Mouse (Mus musculus) liver, embryonic 14.5 days (tissue): ENCODE measurements around the gene Clec18a. TPM values are rescaled to one million over a fixed set of nuclear protein-coding genes. Genes with fewer than 3 reads are reported as not detected.
A peak's percentile ranks its signal among the peaks of the same experiment; 100 is the strongest.

ENCODE experiments used
- ATAC-seq: fragments of 200-750 bp; cut with Nextera tagmentation; 2 replicates; pipeline ENCODE4 v1.8.0; 2017; ENCODE audit warnings: moderate number of reproducible peaks, mild to moderate bottlenecking, moderate library complexity; ENCODE audit not compliant: insufficient read depth
- DNase-seq, 3 experiments: peaks; one replicate each; pipeline ENCODE4 v3.0.0-alpha.2; 2012 to 2013; ENCODE audit warnings: low read depth in 3 of 3, low spot score in 3 of 3
- H3K27ac ChIP-seq: fragments of 300-500 bp; sonication (generic); 2 replicates; pipeline ENCODE4 v1.5.1; 2014; ENCODE audit warnings: moderate library complexity, mild to moderate bottlenecking, control low read depth, inconsistent platforms
- H3K27me3 ChIP-seq: fragments of 300-500 bp; sonication (generic); 2 replicates; pipeline ENCODE4 v1.6.1; 2014; ENCODE audit warnings: mild to moderate bottlenecking, low read length, moderate library complexity; ENCODE audit not compliant: control insufficient read depth, insufficient read depth
- H3K36me3 ChIP-seq: fragments of 300-500 bp; sonication (generic); replicated peaks from 2 replicates; pipeline ENCODE4 v1.6.1; 2014; ENCODE audit warnings: low read depth; ENCODE audit not compliant: control insufficient read depth, insufficient read depth
- H3K4me1 ChIP-seq, 2 experiments: fragments of 200-500 bp in 1 of 2; fragments of 300-500 bp in 1 of 2; sonication (generic) in 1 of 2; replicated peaks; 2 replicates each; pipeline ENCODE4 v1.6.1; 2012 to 2014; ENCODE audit warnings: antibody characterized with exemption in 1 of 2, inconsistent platforms in 1 of 2, low read length in 1 of 2; ENCODE audit not compliant: control insufficient read depth in 2 of 2, insufficient read depth in 2 of 2
- H3K4me2 ChIP-seq: fragments of 300-500 bp; sonication (generic); 2 replicates; pipeline ENCODE4 v1.6.1; 2014; ENCODE audit warnings: low read depth, mild to moderate bottlenecking, control low read depth, moderate library complexity
- H3K4me3 ChIP-seq, 2 experiments: fragments of 200-500 bp in 1 of 2; fragments of 300-500 bp in 1 of 2; sonication (generic) in 1 of 2; 2 replicates each; pipeline ENCODE4 v1.5.1; 2012 to 2014; ENCODE audit warnings: low read depth in 2 of 2, low read length in 2 of 2, mild to moderate bottlenecking in 2 of 2, control low read depth in 1 of 2, inconsistent platforms in 1 of 2, moderate library complexity in 1 of 2; ENCODE audit not compliant: insufficient read depth in 1 of 2
- H3K9ac ChIP-seq: fragments of 300-500 bp; sonication (generic); replicated peaks from 2 replicates; pipeline ENCODE4 v1.6.1; 2014; ENCODE audit warnings: mild to moderate bottlenecking, control low read depth, moderate library complexity
- H3K9me3 ChIP-seq: fragments of 300-500 bp; sonication (generic); 2 replicates; pipeline ENCODE4 v1.6.1; 2016; ENCODE audit warnings: low read length, mixed read lengths; ENCODE audit not compliant: control insufficient read depth
- CTCF ChIP-seq: IDR thresholded peaks from 2 replicates; pipeline ENCODE4 v1.5.1; 2016; ENCODE audit warnings: antibody characterized with exemption, low read depth, control low read depth
- EP300 ChIP-seq: IDR thresholded peaks from 2 replicates; pipeline ENCODE4 v1.6.1; 2016; ENCODE audit warnings: antibody characterized with exemption, low read depth
- WGBS: fragments of 180-500 bp; shearing (Covaris S2); extraction: QIAGEN DNeasy Blood & Tissue Kit; methylation state at CpG from one replicate; pipeline ENCODE4 v1.1.7; 2014; ENCODE audit not compliant: insufficient replicate concordance; 5-methylcytosine and 5-hydroxymethylcytosine counted together
- polyA plus RNA-seq, 2 experiments: library from polyadenylated mRNA; depleted of rRNA in 1 of 2; stranded (reverse) in 1 of 2; unstranded in 1 of 2; fragments of >200 nt; fragmentation: Nextera tagmentation in 1 of 2; extraction: Ambion mirVana in 1 of 2; gene quantifications; 2 replicates each; pipeline versions ENCODE4 v1.2.1 to v1.2.3; 2012 to 2014

Gene Clec18a
- polyA plus RNA-seq, 2 experiments = not detected

GRCm38 (mm10) chr8:111033482-111034215 is 58.6 kb downstream of the Clec18a start:
- peak overlapping the region; percentile 81 for H3K4me2 ChIP-seq
- 6% methylated on average over 37 of the region's 37 CpGs for WGBS
- TF ChIP-seq EP300 = peak; percentile 59
- no peak for TF ChIP-seq CTCF
- peak overlapping the region; percentile 84 for H3K27ac ChIP-seq
- H3K4me1 ChIP-seq = peaks cover 18 to 20% of the 10 kb centered on the region in 2 experiments
- no peaks in the 10 kb centered on the region for H3K9me3 ChIP-seq
- H3K4me3 ChIP-seq = peak overlapping the region; percentile 86 to 96
- peak; percentile 96 for ATAC-seq
- H3K9ac ChIP-seq = peak overlapping the region; percentile 97
- peaks cover 29% of the 10 kb centered on the region for H3K36me3 ChIP-seq
- DNase-seq = peak; percentile 100
- no peaks in the 10 kb centered on the region for H3K27me3 ChIP-seq

DNA sequence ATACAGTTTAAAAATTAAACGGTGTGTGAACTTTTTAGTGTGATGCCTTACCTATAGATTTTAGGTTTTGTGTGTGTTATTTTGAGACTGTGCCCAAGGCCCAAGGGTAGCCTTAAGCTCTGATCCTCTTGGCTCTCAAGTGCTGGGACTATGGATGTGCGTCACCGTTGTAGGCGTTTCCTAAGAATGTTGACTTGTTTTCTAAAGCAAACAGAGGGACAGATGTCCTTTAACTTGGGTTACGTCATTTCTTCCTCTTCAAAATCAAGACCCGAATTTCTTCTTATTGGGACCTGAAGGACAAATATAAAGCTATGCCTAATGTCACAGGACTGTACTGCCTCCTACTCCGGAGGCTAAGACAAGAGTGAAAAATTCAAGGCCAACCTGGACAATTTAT is 59.3 kb downstream of the Clec18a start, which contains the start of gene Aars:
Aars (plus strand) TSS at position 229 of the 400 bp plus-strand sequence.
- H3K4me1 ChIP-seq = peaks cover 18 to 22% of the 10 kb centered on the region in 2 experiments
- H3K27me3 ChIP-seq = no peaks in the 10 kb centered on the region
- no peaks in the 10 kb centered on the region for H3K9me3 ChIP-seq
- H3K27ac ChIP-seq = peak within 1 kb of the TSS; percentile 84
- peak within 1 kb of the TSS; percentile 86 to 96 for H3K4me3 ChIP-seq
- H3K36me3 ChIP-seq = peaks cover 21% of the 10 kb centered on the region
- H3K9ac ChIP-seq = peak within 1 kb of the TSS; percentile 97
- H3K4me2 ChIP-seq = peak within 1 kb of the TSS; percentile 81
- ATAC-seq (no peak), DNase-seq (no peak)
- TF ChIP-seq CTCF (no peak), EP300 (no peak)
- 86% methylated on average over 7 of the region's 7 CpGs for WGBS

- H3K27me3 ChIP-seq = no peaks in the 10 kb centered on the region
- TF ChIP-seq CTCF (no peak), EP300 (no peak)
- peaks cover 9% of the 10 kb centered on the region for H3K36me3 ChIP-seq
- H3K4me1 ChIP-seq = peaks cover 21 to 22% of the 10 kb centered on the region in 2 experiments
- H3K27ac ChIP-seq = no peak within 1 kb of the TSS
- H3K9me3 ChIP-seq = no peaks in the 10 kb centered on the region
- H3K4me2 ChIP-seq = no peak within 1 kb of the TSS
- DNase-seq = no peak
- H3K4me3 ChIP-seq = no peak within 1 kb of the TSS
- no peak for ATAC-seq
- no peak within 1 kb of the TSS for H3K9ac ChIP-seq
- 91% methylated on average over 19 of the region's 19 CpGs for WGBS
These were observed 60.7 kb downstream of the Clec18a start, which contains the start of gene Ddx19b for GRCm38 (mm10) chr8:111031572-111031971. TSS of gene Ddx19b (minus strand) at chr8:111031751.

- no peak for TF ChIP-seq EP300
- no peak for TF ChIP-seq CTCF
- H3K4me1 ChIP-seq = peaks cover 14 to 18% of the 10 kb centered on the region in 2 experiments
- ATAC-seq (no peak), DNase-seq (no peak)
- WGBS = 58% methylated on average over 6 of the region's 6 CpGs
- peak overlapping the region; percentile 31; the same call in 1 of the 2 replicates for H3K9ac ChIP-seq
- no peaks in the 10 kb centered on the region for H3K27me3 ChIP-seq
- H3K4me3 ChIP-seq = peak overlapping the region; percentile 25 to 41; a peak in 3 of 4 replicates
- H3K4me2 ChIP-seq = peak overlapping the region; percentile 59
- no peaks in the 10 kb centered on the region for H3K9me3 ChIP-seq
- H3K36me3 ChIP-seq = no peaks in the 10 kb centered on the region; the same call in 1 of the 2 replicates
- no peak overlapping the region for H3K27ac ChIP-seq
These were observed 62.2 kb downstream of the Clec18a start for GRCm38 (mm10) chr8:111030045-111030444.

GRCm38 (mm10) chr8:111029589-111029988 is 62.6 kb downstream of the Clec18a start:
- TF ChIP-seq EP300 = no peak
- TF ChIP-seq CTCF = no peak
- peak overlapping the region; percentile 31; the same call in 1 of the 2 replicates for H3K9ac ChIP-seq
- H3K4me2 ChIP-seq = peak overlapping the region; percentile 59
- peak overlapping the region; percentile 25 to 41; a peak in 3 of 4 replicates for H3K4me3 ChIP-seq
- H3K36me3 ChIP-seq = no peaks in the 10 kb centered on the region
- 22% methylated on average over 4 of the region's 4 CpGs for WGBS
- H3K9me3 ChIP-seq = no peaks in the 10 kb centered on the region
- peak; percentile 34 to 54 (median 38) for DNase-seq
- ATAC-seq = no peak
- H3K4me1 ChIP-seq = peaks cover 9 to 15% of the 10 kb centered on the region in 2 experiments
- H3K27me3 ChIP-seq = no peaks in the 10 kb centered on the region
- H3K27ac ChIP-seq = no peak overlapping the region
